Mouse (Mus musculus): ENCODE measurements around the gene Sin3b. TPM values are rescaled to one million over a fixed set of nuclear protein-coding genes. Genes with fewer than 3 reads are reported as not detected.
"Not testable (repeated sequence)": the region's sequence is repeated elsewhere in the genome, so short reads cannot be mapped to it uniquely, and the experiment has no call there.

Gene Sin3b
- polyA plus RNA-seq, 1 experiment from 2014 or later, result 110 TPM

GRCm38 (mm10) chr8:72683572-72684099, 39.4 kb upstream of the Sin3b start:
- not testable (repeated sequence) for H3K9me3 ChIP-seq (ENCODE audit: control insufficient read depth, low read length); H3K36me3 ChIP-seq (ENCODE audit: control insufficient read depth, insufficient read depth, low read length); H3K4me1 ChIP-seq (replicated peaks; ENCODE audit: control insufficient read depth, insufficient read depth, low read length); DNase-seq (ENCODE audit: low spot score); H3K4me2 ChIP-seq; H3K9ac ChIP-seq (ENCODE audit: low read depth, low read length); H3K4me3 ChIP-seq (ENCODE audit: low read depth, low read length); H3K27ac ChIP-seq (ENCODE audit: low read depth, low read length); ATAC-seq (replicated peaks; ENCODE audit: low FRiP score); H3K27me3 ChIP-seq (replicated peaks; ENCODE audit: control insufficient read depth, insufficient read depth, low read length)
- 72% methylated on average over 5 of the region's 5 CpGs for WGBS

GRCm38 (mm10) chr8:72698349-72698926, 24.6 kb upstream of the Sin3b start:
- ATAC-seq (replicated peaks; ENCODE audit: low FRiP score), result no peak; the same call in 1 of the 2 replicates
- Histone ChIP-seq H3K9me3 (ENCODE audit: control insufficient read depth, low read length) (no peaks in the 10 kb centered on the region), H3K4me3 (ENCODE audit: low read depth, low read length) (no peak overlapping the region), H3K36me3 (ENCODE audit: control insufficient read depth, insufficient read depth, low read length) (no peaks in the 10 kb centered on the region), H3K4me1 (replicated peaks; ENCODE audit: control insufficient read depth, insufficient read depth, low read length) (no peaks in the 10 kb centered on the region), H3K9ac (ENCODE audit: low read depth, low read length) (no peak overlapping the region), H3K27me3 (replicated peaks; ENCODE audit: control insufficient read depth, insufficient read depth, low read length) (no peaks in the 10 kb centered on the region), H3K4me2 (no peak overlapping the region), H3K27ac (ENCODE audit: low read depth, low read length) (no peak overlapping the region)
- WGBS, result 90% methylated on average over 2 of the region's 2 CpGs
- DNase-seq (ENCODE audit: low spot score), result no peak

GRCm38 (mm10) chr8:72712569-72712968, 10.5 kb upstream of the Sin3b start:
- Histone ChIP-seq H3K4me1 (replicated peaks; ENCODE audit: control insufficient read depth, insufficient read depth, low read length) (no peaks in the 10 kb centered on the region), H3K9ac (ENCODE audit: low read depth, low read length) (no peak overlapping the region), H3K27ac (ENCODE audit: low read depth, low read length) (no peak overlapping the region), H3K27me3 (replicated peaks; ENCODE audit: control insufficient read depth, insufficient read depth, low read length) (no peaks in the 10 kb centered on the region), H3K4me3 (ENCODE audit: low read depth, low read length) (no peak overlapping the region), H3K4me2 (no peak overlapping the region), H3K36me3 (ENCODE audit: control insufficient read depth, insufficient read depth, low read length) (no peaks in the 10 kb centered on the region), H3K9me3 (ENCODE audit: control insufficient read depth, low read length) (no peaks in the 10 kb centered on the region)
- no peak for DNase-seq (ENCODE audit: low spot score)
- 62% methylated on average over 6 of the region's 6 CpGs for WGBS
- ATAC-seq (replicated peaks; ENCODE audit: low FRiP score), result no peak

GRCm38 (mm10) chr8:72716594-72716993, 6.5 kb upstream of the Sin3b start:
- DNase-seq (ENCODE audit: low spot score) (no peak), ATAC-seq (replicated peaks; ENCODE audit: low FRiP score) (no peak)
- H3K27me3 ChIP-seq (replicated peaks; ENCODE audit: control insufficient read depth, insufficient read depth, low read length), result no peaks in the 10 kb centered on the region
- H3K9ac ChIP-seq (ENCODE audit: low read depth, low read length), result no peak overlapping the region
- no peak overlapping the region for H3K4me2 ChIP-seq
- WGBS, result 63% methylated on average over 5 of the region's 5 CpGs
- no peaks in the 10 kb centered on the region for H3K9me3 ChIP-seq (ENCODE audit: control insufficient read depth, low read length)
- H3K4me3 ChIP-seq (ENCODE audit: low read depth, low read length), result no peak overlapping the region
- H3K36me3 ChIP-seq (ENCODE audit: control insufficient read depth, insufficient read depth, low read length), result no peaks in the 10 kb centered on the region
- no peaks in the 10 kb centered on the region for H3K4me1 ChIP-seq (replicated peaks; ENCODE audit: control insufficient read depth, insufficient read depth, low read length)
- no peak overlapping the region for H3K27ac ChIP-seq (ENCODE audit: low read depth, low read length)

GRCm38 (mm10) chr8:72720541-72720940, 2.5 kb upstream of the Sin3b start:
- no peaks in the 10 kb centered on the region for H3K9me3 ChIP-seq (ENCODE audit: control insufficient read depth, low read length)
- ATAC-seq (replicated peaks; ENCODE audit: low FRiP score), result no peak
- no peak overlapping the region for H3K4me3 ChIP-seq (ENCODE audit: low read depth, low read length)
- 25% methylated on average over 1 of the region's 1 CpGs for WGBS
- no peak for DNase-seq (ENCODE audit: low spot score)
- H3K9ac ChIP-seq (ENCODE audit: low read depth, low read length), result no peak overlapping the region
- no peaks in the 10 kb centered on the region for H3K27me3 ChIP-seq (replicated peaks; ENCODE audit: control insufficient read depth, insufficient read depth, low read length)
- peaks cover 10% of the 10 kb centered on the region for H3K4me1 ChIP-seq (replicated peaks; ENCODE audit: control insufficient read depth, insufficient read depth, low read length)
- peaks cover 4% of the 10 kb centered on the region; the same call in 1 of the 2 replicates for H3K36me3 ChIP-seq (ENCODE audit: control insufficient read depth, insufficient read depth, low read length)
- H3K27ac ChIP-seq (ENCODE audit: low read depth, low read length), result no peak overlapping the region
- H3K4me2 ChIP-seq, result no peak overlapping the region

- DNase-seq (ENCODE audit: low spot score), result peak; percentile 46
- H3K27me3 ChIP-seq (replicated peaks; ENCODE audit: control insufficient read depth, insufficient read depth, low read length), result no peaks in the 10 kb centered on the region
- H3K27ac ChIP-seq (ENCODE audit: low read depth, low read length), result no peak overlapping the region
- peak overlapping the region; percentile 93 for H3K4me3 ChIP-seq (ENCODE audit: low read depth, low read length)
- H3K4me1 ChIP-seq (replicated peaks; ENCODE audit: control insufficient read depth, insufficient read depth, low read length), result peaks cover 10% of the 10 kb centered on the region
- no peaks in the 10 kb centered on the region for H3K9me3 ChIP-seq (ENCODE audit: control insufficient read depth, low read length)
- WGBS, result under 1% methylated on average over 30 of the region's 30 CpGs
- ATAC-seq (replicated peaks; ENCODE audit: low FRiP score), result peak; percentile 49; the same call in 1 of the 2 replicates
- peak overlapping the region; percentile 96 for H3K4me2 ChIP-seq
- H3K9ac ChIP-seq (ENCODE audit: low read depth, low read length), result peak overlapping the region; percentile 93
- H3K36me3 ChIP-seq (ENCODE audit: control insufficient read depth, insufficient read depth, low read length), result peaks cover 26% of the 10 kb centered on the region
Measured at GRCm38 (mm10) chr8:72723651-72724001, 541 bp downstream of the Sin3b start.

- Histone ChIP-seq H3K4me3 (ENCODE audit: low read depth, low read length) (no peak overlapping the region), H3K27ac (ENCODE audit: low read depth, low read length) (no peak overlapping the region), H3K36me3 (ENCODE audit: control insufficient read depth, insufficient read depth, low read length) (peaks cover 67% of the 10 kb centered on the region), H3K4me2 (no peak overlapping the region), H3K9me3 (ENCODE audit: control insufficient read depth, low read length) (no peaks in the 10 kb centered on the region), H3K9ac (ENCODE audit: low read depth, low read length) (no peak overlapping the region), H3K4me1 (replicated peaks; ENCODE audit: control insufficient read depth, insufficient read depth, low read length) (peaks cover 10% of the 10 kb centered on the region), H3K27me3 (replicated peaks; ENCODE audit: control insufficient read depth, insufficient read depth, low read length) (no peaks in the 10 kb centered on the region)
- ATAC-seq (replicated peaks; ENCODE audit: low FRiP score), result no peak
- no peak for DNase-seq (ENCODE audit: low spot score)
- 83% methylated on average over 1 of the region's 1 CpGs for WGBS
Measured at GRCm38 (mm10) chr8:72728636-72729035, 5.6 kb downstream of the Sin3b start.

GRCm38 (mm10) chr8:72735001-72735400, 11.9 kb downstream of the Sin3b start:
- Histone ChIP-seq H3K36me3 (ENCODE audit: control insufficient read depth, insufficient read depth, low read length) (peaks cover 63% of the 10 kb centered on the region), H3K9ac (ENCODE audit: low read depth, low read length) (no peak overlapping the region), H3K4me2 (no peak overlapping the region), H3K9me3 (ENCODE audit: control insufficient read depth, low read length) (no peaks in the 10 kb centered on the region), H3K4me3 (ENCODE audit: low read depth, low read length) (no peak overlapping the region), H3K4me1 (replicated peaks; ENCODE audit: control insufficient read depth, insufficient read depth, low read length) (no peaks in the 10 kb centered on the region), H3K27me3 (replicated peaks; ENCODE audit: control insufficient read depth, insufficient read depth, low read length) (no peaks in the 10 kb centered on the region), H3K27ac (ENCODE audit: low read depth, low read length) (no peak overlapping the region)
- ATAC-seq (replicated peaks; ENCODE audit: low FRiP score), result no peak
- no peak for DNase-seq (ENCODE audit: low spot score)
- 84% methylated on average over 5 of the region's 5 CpGs for WGBS

GRCm38 (mm10) chr8:72736868-72737267, 13.8 kb downstream of the Sin3b start:
- DNase-seq (ENCODE audit: low spot score), result no peak
- H3K4me3 ChIP-seq (ENCODE audit: low read depth, low read length), result no peak overlapping the region
- H3K9me3 ChIP-seq (ENCODE audit: control insufficient read depth, low read length), result no peaks in the 10 kb centered on the region
- H3K9ac ChIP-seq (ENCODE audit: low read depth, low read length), result no peak overlapping the region
- no peaks in the 10 kb centered on the region for H3K4me1 ChIP-seq (replicated peaks; ENCODE audit: control insufficient read depth, insufficient read depth, low read length)
- no peaks in the 10 kb centered on the region for H3K27me3 ChIP-seq (replicated peaks; ENCODE audit: control insufficient read depth, insufficient read depth, low read length)
- no peak for ATAC-seq (replicated peaks; ENCODE audit: low FRiP score)
- peaks cover 51% of the 10 kb centered on the region for H3K36me3 ChIP-seq (ENCODE audit: control insufficient read depth, insufficient read depth, low read length)
- H3K4me2 ChIP-seq, result no peak overlapping the region
- no peak overlapping the region for H3K27ac ChIP-seq (ENCODE audit: low read depth, low read length)
